Mouse (Mus musculus): ENCODE results near the gene Nipal1.

GRCm38 (mm10) chr5:72706722-72707121 is 59.1 kb downstream of the Nipal1 start:
- TF ChIP-seq POLR2A (IDR thresholded peaks at IDR 0.05; ENCODE audit: low read depth, low read length) (no peak), CTCF (IDR thresholded peaks at IDR 0.05; ENCODE audit: extremely low read depth, insufficient read depth, insufficient read length, insufficient replicate concordance) (no peak)
